Mouse (Mus musculus) bone marrow macrophage, adult 2 months (primary cell): ENCODE data around the gene Gcnt3.

ENCODE experiments used
- CTCF ChIP-seq: IDR thresholded peaks from 2 replicates; pipeline ENCODE4 v1.5.1; 2012; ENCODE audit warnings: low read depth, mild to moderate bottlenecking, low read length, moderate library complexity
- POLR2A ChIP-seq: IDR thresholded peaks from 2 replicates; pipeline ENCODE4 v1.6.1; 2012; ENCODE audit warnings: mild to moderate bottlenecking, low read depth, low read length, borderline replicate concordance

DNA sequence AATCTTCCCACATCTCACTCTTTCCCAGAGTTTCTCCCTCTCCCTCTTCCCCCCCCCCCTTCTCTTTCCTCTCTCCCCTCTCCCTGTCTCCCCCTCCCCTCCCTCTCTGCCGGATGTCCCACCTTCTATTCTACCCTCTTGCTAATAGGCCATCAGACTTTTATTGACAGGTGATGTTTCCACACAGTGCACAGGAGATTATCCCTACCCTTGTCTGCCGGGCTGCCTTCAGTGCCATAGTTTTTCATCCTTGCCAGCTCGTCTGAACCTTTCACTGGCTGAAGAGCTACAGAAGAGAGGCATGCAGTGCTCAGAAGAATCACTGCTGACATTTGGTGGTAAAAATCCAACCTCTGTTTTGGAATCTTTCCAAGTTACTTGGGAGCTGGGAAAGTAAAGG lies 15.5 kb upstream of the Gcnt3 start:
- TF ChIP-seq CTCF (no peak), POLR2A (no peak)
